Mouse (Mus musculus) embryonic fibroblast, embryonic 13.5 days (primary cell): ENCODE measurements at regions not wholly inside any gene's neighbourhood (a gene's known extent, or its start where the extent isn't known, plus 50 kb on each side); places are given as distances from the start of the nearest gene placed in this dataset.

ENCODE experiments used
- CTCF ChIP-seq: IDR thresholded peaks from 2 replicates; pipeline ENCODE4 v1.5.1; 2011; ENCODE audit warnings: mild to moderate bottlenecking, control low read depth, low read length, moderate library complexity, borderline replicate concordance; ENCODE audit not compliant: insufficient read depth
- POLR2A ChIP-seq: IDR thresholded peaks from 2 replicates; pipeline ENCODE4 v1.6.1; 2011; ENCODE audit warnings: low read depth, mild to moderate bottlenecking, control low read depth, low read length, moderate library complexity

GRCm38 (mm10) chr1:57489176-57489575, 82.3 kb upstream of the Tyw5 start:
- TF ChIP-seq POLR2A (no peak), CTCF (no peak)
